Mouse (Mus musculus) frontal cortex, postnatal 25 days (tissue): ENCODE data around the gene Trim15.
A peak's percentile ranks its signal among the peaks of the same experiment; 100 is the strongest.

Experiments
- DNase-seq, 2 experiments: peaks; one replicate each; pipeline ENCODE4 v3.0.0; 2022; ENCODE audit warnings: low spot score in 2 of 2

Gene Trim15

DNA sequence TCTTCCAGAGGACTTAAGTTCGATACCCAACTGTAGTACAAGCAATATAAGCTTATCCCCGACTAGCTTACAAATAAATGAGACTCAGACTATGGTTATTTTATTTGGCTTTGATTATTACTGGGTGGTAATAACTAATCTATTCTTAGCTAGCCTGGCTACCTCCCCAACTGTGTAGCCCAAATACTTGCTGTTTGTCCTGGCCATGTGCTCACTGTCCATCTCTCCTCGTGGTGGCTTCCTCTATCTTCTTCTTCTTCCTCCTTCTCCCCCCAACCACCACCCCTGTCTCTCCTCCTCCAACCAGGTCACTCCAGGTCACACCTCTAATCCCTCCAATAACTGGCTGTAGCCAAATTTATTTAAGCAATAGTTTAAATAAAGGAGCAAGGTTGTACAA lies 36.5 kb downstream of the Trim15 start:
- no peak for DNase-seq

DNA sequence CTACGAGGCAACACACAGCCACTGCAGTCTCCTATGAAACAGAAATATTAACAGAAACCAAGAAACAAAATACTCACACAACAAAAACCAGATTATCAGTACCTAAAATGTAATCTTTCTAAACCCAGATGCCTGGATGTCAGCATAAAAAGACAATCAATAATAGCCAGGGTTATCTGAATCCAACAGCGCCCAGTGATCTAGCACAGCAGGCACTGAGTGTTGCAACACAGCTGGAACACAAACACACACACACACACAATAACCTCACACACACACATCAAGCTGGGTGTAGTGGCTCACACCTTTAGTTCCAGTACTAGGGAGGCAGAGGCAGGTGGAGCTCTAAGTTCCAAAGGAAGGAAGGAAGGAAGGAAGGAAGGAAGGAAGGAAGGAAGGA lies 38.5 kb downstream of the Trim15 start:
- no peak for DNase-seq

- peak; percentile 57 to 79 for DNase-seq
Measured at GRCm38 (mm10) chr17:36826002-36826401, 41.0 kb downstream of the Trim15 start.

DNA sequence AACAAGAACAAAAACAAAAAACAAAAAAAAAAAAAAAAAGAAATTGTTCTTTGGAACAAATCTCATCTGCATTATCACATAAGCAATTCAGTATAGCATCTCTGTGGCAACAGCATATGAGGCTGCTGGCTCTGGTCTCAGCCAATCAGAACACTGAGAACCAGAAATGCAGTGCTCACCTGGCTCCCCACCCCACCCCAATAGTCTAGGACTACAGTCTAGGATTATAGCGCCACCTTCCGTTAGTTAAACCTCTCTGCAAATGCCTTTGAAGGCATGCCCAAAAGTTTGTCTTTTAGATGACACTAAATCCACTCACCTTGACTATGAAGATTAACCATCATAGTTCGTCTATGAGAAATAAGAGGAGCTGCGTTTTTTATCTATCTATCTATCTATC lies 41.5 kb downstream of the Trim15 start:
- no peak for DNase-seq

DNA sequence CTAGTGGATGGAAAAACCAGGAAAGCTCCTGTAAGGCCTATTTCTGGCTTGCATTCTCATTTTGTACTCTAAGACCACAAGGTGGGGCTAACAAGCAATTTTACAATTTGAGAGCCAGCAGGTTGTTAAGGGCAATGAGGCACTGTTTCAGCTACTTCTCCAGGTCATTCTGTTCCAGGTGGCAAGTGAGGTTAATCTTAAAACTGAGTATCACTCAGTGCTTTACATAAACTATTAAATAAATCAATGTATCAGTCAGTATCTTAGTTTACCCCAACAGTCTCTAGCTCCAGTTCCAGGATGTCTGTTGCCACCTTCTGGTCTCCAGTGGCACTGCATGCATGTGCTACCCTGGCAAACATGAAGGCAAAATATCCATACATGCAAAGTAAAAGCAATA lies 43.0 kb downstream of the Trim15 start:
- peak; percentile 15 to 22 for DNase-seq

- no peak for DNase-seq
Measured at GRCm38 (mm10) chr17:36811871-36812270, 55.1 kb downstream of the Trim15 start, which contains the start of gene H2-M10.6. TSS of gene H2-M10.6 (plus strand) at chr17:36812171.
